Mouse (Mus musculus) cerebellum, adult 2 months (tissue): Measurements from ENCODE around the gene Maip1. TPM values are rescaled to one million over a fixed set of nuclear protein-coding genes. Genes with fewer than 3 reads are reported as not detected.

Source experiments
- DNase-seq, 2 experiments: peaks; one replicate each; pipeline ENCODE4 v3.0.0; 2021
- H3K27ac ChIP-seq: fragments of 200-500 bp; 2 replicates; pipeline ENCODE4 v1.5.1; 2012; ENCODE audit warnings: low read length, control low read depth, inconsistent platforms; ENCODE audit not compliant: insufficient read depth
- H3K27me3 ChIP-seq: fragments of 200-500 bp; 2 replicates; pipeline ENCODE4 v1.6.1; 2012; ENCODE audit warnings: inconsistent platforms, mild to moderate bottlenecking, low read length, moderate library complexity; ENCODE audit not compliant: control insufficient read depth, insufficient read depth
- H3K4me1 ChIP-seq: fragments of 200-500 bp; 2 replicates; pipeline ENCODE4 v1.6.1; 2011; ENCODE audit warnings: low read length; ENCODE audit not compliant: control insufficient read depth, insufficient read depth
- H3K4me3 ChIP-seq: fragments of 200-500 bp; replicated peaks from 2 replicates; pipeline ENCODE3; 2011; ENCODE audit warnings: mild to moderate bottlenecking, low read depth, low read length, control low read depth; ENCODE audit not compliant: insufficient read depth
- CTCF ChIP-seq: fragments of 200-500 bp; IDR thresholded peaks from 2 replicates; pipeline ENCODE4 v1.5.1; 2011; ENCODE audit warnings: low read depth, mild to moderate bottlenecking, control low read depth, low read length, moderate library complexity, borderline replicate concordance; ENCODE audit not compliant: insufficient read depth
- POLR2A ChIP-seq: fragments of 200-500 bp; IDR thresholded peaks from 2 replicates; pipeline ENCODE4 v1.6.1; 2011; ENCODE audit warnings: low read length, control low read depth, borderline replicate concordance; ENCODE audit not compliant: insufficient read depth
- WGBS: fragments of 180-500 bp; shearing (Covaris S2); methylation state at CpG from one replicate; pipeline ENCODE4 v1.1.7; 2018; 5-methylcytosine and 5-hydroxymethylcytosine counted together
- polyA plus RNA-seq: library from polyadenylated mRNA; depleted of rRNA; stranded (reverse); fragments of >200 nt; gene quantifications from 2 replicates; pipeline ENCODE4 v1.2.3, GENCODE M21; 2012

Maip1 gene
- polyA plus RNA-seq, 1 experiment, result 11.9 TPM

GRCm38 (mm10) chr1:57377376-57378341 is 28.5 kb upstream of the Maip1 start, which contains the start of gene 1700066M21Rik:
Gene 1700066M21Rik, plus strand, starts transcription at chr1:57377620.
- H3K4me1 ChIP-seq, result no peaks in the 10 kb centered on the region
- DNase-seq, result peak; percentile 94 to 95
- TF ChIP-seq POLR2A (peak; percentile 83), CTCF (no peak)
- peak within 1 kb of the TSS; percentile 64 for H3K4me3 ChIP-seq
- peak within 1 kb of the TSS; percentile 36 for H3K27ac ChIP-seq
- no peaks in the 10 kb centered on the region for H3K27me3 ChIP-seq
- WGBS, result 1% methylated on average over 81 of the region's 81 CpGs

- no peak overlapping the region for H3K27ac ChIP-seq
- DNase-seq, result no peak
- TF ChIP-seq POLR2A, result no peak
- no peak for TF ChIP-seq CTCF
- H3K27me3 ChIP-seq, result no peaks in the 10 kb centered on the region
- no peak overlapping the region for H3K4me3 ChIP-seq
- H3K4me1 ChIP-seq, result 0 out of 2 replicates have a peak, but pooled peaks cover 3% of the 10 kb centered on the region
Measured at GRCm38 (mm10) chr1:57386519-57386918, 19.6 kb upstream of the Maip1 start.

GRCm38 (mm10) chr1:57387876-57388275 is 18.3 kb upstream of the Maip1 start:
- Histone ChIP-seq H3K27ac (no peak overlapping the region), H3K4me3 (no peak overlapping the region), H3K4me1 (0 out of 2 replicates have a peak, but pooled peaks cover 3% of the 10 kb centered on the region), H3K27me3 (no peaks in the 10 kb centered on the region)
- TF ChIP-seq POLR2A (no peak), CTCF (no peak)
- peak in 1 of 2 experiments; percentile 39 for DNase-seq
- WGBS, result 16% methylated on average over 2 of the region's 2 CpGs

GRCm38 (mm10) chr1:57388402-57389155 is 17.5 kb upstream of the Maip1 start:
- Histone ChIP-seq H3K27ac (no peak overlapping the region), H3K4me1 (0 out of 2 replicates have a peak, but pooled peaks cover 3% of the 10 kb centered on the region), H3K27me3 (no peaks in the 10 kb centered on the region), H3K4me3 (no peak overlapping the region)
- no peak for DNase-seq
- 58% methylated on average over 8 of the region's 8 CpGs for WGBS
- no peak for TF ChIP-seq POLR2A
- no peak for TF ChIP-seq CTCF

GRCm38 (mm10) chr1:57390993-57391790 is 14.9 kb upstream of the Maip1 start:
- 93% methylated on average over 4 of the region's 4 CpGs for WGBS
- Histone ChIP-seq H3K4me3 (no peak overlapping the region), H3K27me3 (no peaks in the 10 kb centered on the region), H3K27ac (no peak overlapping the region), H3K4me1 (0 out of 2 replicates have a peak, but pooled peaks cover 3% of the 10 kb centered on the region)
- no peak for TF ChIP-seq CTCF
- no peak for TF ChIP-seq POLR2A
- no peak for DNase-seq

GRCm38 (mm10) chr1:57392417-57392816 is 13.7 kb upstream of the Maip1 start:
- Histone ChIP-seq H3K27me3 (no peaks in the 10 kb centered on the region), H3K4me1 (0 out of 2 replicates have a peak, but pooled peaks cover 3% of the 10 kb centered on the region), H3K4me3 (no peak overlapping the region), H3K27ac (no peak overlapping the region)
- no peak for DNase-seq
- WGBS, result 60% methylated on average over 4 of the region's 4 CpGs
- TF ChIP-seq CTCF (no peak), POLR2A (no peak)

GRCm38 (mm10) chr1:57394051-57394450 is 12.1 kb upstream of the Maip1 start:
- no peak for TF ChIP-seq POLR2A
- TF ChIP-seq CTCF, result 0 out of 2 replicates have a peak, but pooled peaks have one; percentile 34
- DNase-seq, result peak; percentile 20 to 28
- H3K27me3 ChIP-seq, result no peaks in the 10 kb centered on the region
- H3K4me3 ChIP-seq, result no peak overlapping the region
- H3K27ac ChIP-seq, result no peak overlapping the region
- WGBS, result 56% methylated on average over 3 of the region's 3 CpGs
- no peaks in the 10 kb centered on the region for H3K4me1 ChIP-seq
